Comparison of ENCODE assay signal across 8 mouse cellular contexts in genomic region chr4:133130890-133131741, GRCm38 (mm10). TPM values are rescaled to one million over a fixed set of nuclear protein-coding genes. Genes with fewer than 3 reads are reported as not detected.
A peak's percentile ranks its signal among the peaks of the same experiment; 100 is the strongest.
DNase-seq lines count a peak whose midpoint lies in the region; ATAC-seq lines count a peak whose summit lies in the region.

No protein-coding gene starts in this region.

- ATAC-seq in neural tube, embryonic 11.5 days (ENCODE audit: insufficient read depth, low FRiP score, low TSS enrichment) = peak; percentile 42; the same call in 1 of the 2 replicates
- 0 out of 2 replicates have a peak, but pooled peaks have one; percentile 22 for ATAC-seq in embryonic facial prominence, embryonic 13.5 days (ENCODE audit: insufficient number of reproducible peaks, insufficient read depth, low FRiP score, low TSS enrichment, low read depth)
- no peak; the same call in 1 of the 2 replicates for ATAC-seq in intestine, embryonic 14.5 days (replicated peaks; ENCODE audit: low FRiP score, low TSS enrichment, low read depth)

- 3% methylated on average over 17 of the region's 17 CpGs for WGBS in neural tube, embryonic 11.5 days
- WGBS in embryonic facial prominence, embryonic 13.5 days = 2% methylated on average over 17 of the region's 17 CpGs
- WGBS in intestine, embryonic 14.5 days = under 1% methylated on average over 17 of the region's 17 CpGs

- H3K9ac ChIP-seq in neural tube, embryonic 11.5 days (ENCODE audit: low read length) = peak overlapping the region; percentile 83
- peak overlapping the region; percentile 94 for H3K9ac ChIP-seq in embryonic facial prominence, embryonic 13.5 days
- H3K9ac ChIP-seq in intestine, embryonic 14.5 days (ENCODE audit: low read length) = peak overlapping the region; percentile 94

- DNase-seq in neural tube, embryonic 11.5 days (ENCODE audit: low spot score) = no peak
- DNase-seq in neural tube, embryonic 10.5 days (ENCODE audit: extremely low spot score, low spot score) = no peak
- peak; percentile 71 for DNase-seq in intestine, embryonic 14.5 days (ENCODE audit: low spot score)
- peak; percentile 46 for DNase-seq in lung, postnatal 10 days
- peak; percentile 46 to 61 for DNase-seq in spleen, postnatal 36 days (ENCODE audit: low spot score in 2 of 2)
- no peak for DNase-seq in cerebellum, adult 11 months
- no peak for DNase-seq in urinary bladder, postnatal 36 days (ENCODE audit: low spot score in 2 of 2)

- H3K9me3 ChIP-seq in neural tube, embryonic 11.5 days (ENCODE audit: control insufficient read depth, low read length) = no peaks in the 10 kb centered on the region
- peaks cover 3% of the 10 kb centered on the region; the same call in 1 of the 2 replicates for H3K9me3 ChIP-seq in embryonic facial prominence, embryonic 13.5 days
- no peaks in the 10 kb centered on the region for H3K9me3 ChIP-seq in intestine, embryonic 14.5 days (ENCODE audit: control insufficient read depth, low read length)

- H3K36me3 ChIP-seq in neural tube, embryonic 11.5 days (ENCODE audit: control insufficient read depth, insufficient read depth, low read length) = no peaks in the 10 kb centered on the region; the same call in 1 of the 2 replicates
- peaks cover 11% of the 10 kb centered on the region; the same call in 1 of the 2 replicates for H3K36me3 ChIP-seq in embryonic facial prominence, embryonic 13.5 days
- no peaks in the 10 kb centered on the region for H3K36me3 ChIP-seq in intestine, embryonic 14.5 days (ENCODE audit: control insufficient read depth, insufficient read depth, low read length)

- H3K4me3 ChIP-seq in neural tube, embryonic 11.5 days (ENCODE audit: low read depth, low read length) = peak overlapping the region; percentile 89
- H3K4me3 ChIP-seq in embryonic facial prominence, embryonic 13.5 days = peak overlapping the region; percentile 99
- H3K4me3 ChIP-seq in intestine, embryonic 14.5 days (ENCODE audit: low read depth, low read length) = peak overlapping the region; percentile 83

- peak overlapping the region; percentile 21 for H3K27ac ChIP-seq in neural tube, embryonic 11.5 days (ENCODE audit: low read depth, low read length)
- H3K27ac ChIP-seq in embryonic facial prominence, embryonic 13.5 days = peak overlapping the region; percentile 80
- peak overlapping the region; percentile 84 for H3K27ac ChIP-seq in intestine, embryonic 14.5 days (ENCODE audit: low read depth)

- peaks cover 18% of the 10 kb centered on the region for H3K4me1 ChIP-seq in neural tube, embryonic 11.5 days (ENCODE audit: control insufficient read depth, insufficient read depth, low read length)
- peaks cover 24% of the 10 kb centered on the region for H3K4me1 ChIP-seq in embryonic facial prominence, embryonic 13.5 days
- peaks cover 13% of the 10 kb centered on the region for H3K4me1 ChIP-seq in intestine, embryonic 14.5 days (replicated peaks; ENCODE audit: control insufficient read depth, insufficient read depth, low read length)

- no peaks in the 10 kb centered on the region for H3K27me3 ChIP-seq in neural tube, embryonic 11.5 days (ENCODE audit: control insufficient read depth, insufficient read depth, low read length)
- no peaks in the 10 kb centered on the region for H3K27me3 ChIP-seq in embryonic facial prominence, embryonic 13.5 days
- no peaks in the 10 kb centered on the region for H3K27me3 ChIP-seq in intestine, embryonic 14.5 days (replicated peaks; ENCODE audit: control insufficient read depth, insufficient read depth, low read length)

- H3K4me2 ChIP-seq in neural tube, embryonic 11.5 days (ENCODE audit: low read depth) = peak overlapping the region; percentile 87
- H3K4me2 ChIP-seq in embryonic facial prominence, embryonic 13.5 days = peak overlapping the region; percentile 92
- peak overlapping the region; percentile 92 for H3K4me2 ChIP-seq in intestine, embryonic 14.5 days (ENCODE audit: low read length)

RNA-seq across cellular contexts. Expression of gene Wasf2, which starts 0.8 kb away (rescaled TPM):
- 33.0 and 39.0 TPM in 2 replicates for polyA plus RNA-seq in neural tube, embryonic 11.5 days (2014; fragmentation: Nextera tagmentation; extraction: Ambion mirVana)
- polyA plus RNA-seq in embryonic facial prominence, embryonic 13.5 days (2015; fragmentation: Nextera tagmentation; extraction: Ambion mirVana) = 118 and 142 TPM in 2 replicates
- 79.6 and 88.3 TPM in 2 replicates for polyA plus RNA-seq in intestine, embryonic 14.5 days (2014; fragmentation: Nextera tagmentation; extraction: Ambion mirVana)

Comparison
In these comparisons a context has a peak if more than half of its experiments do, and no peak if none do; other contexts are left out.
1. DNase-seq: peak in intestine, embryonic 14.5 days (single experiment), lung, postnatal 10 days (single experiment) and spleen, postnatal 36 days (2 of 2); none in neural tube, embryonic 11.5 days (single experiment), neural tube, embryonic 10.5 days (single experiment), cerebellum, adult 11 months (single experiment) and urinary bladder, postnatal 36 days (0 of 2).
2. H3K27ac ChIP-seq: peak in every context shown above with its lines; median percentile 84 in intestine, embryonic 14.5 days; 80 in embryonic facial prominence, embryonic 13.5 days; 21 in neural tube, embryonic 11.5 days.
3. Peak in every context shown above with its lines, with median percentiles within 50 percentile points of each other: H3K4me2 ChIP-seq, H3K4me3 ChIP-seq and H3K9ac ChIP-seq.